Mouse (Mus musculus) olfactory bulb, adult 2 months (tissue): ENCODE data around the gene Dcdc2a. TPM values are rescaled to one million over a fixed set of nuclear protein-coding genes. Genes with fewer than 3 reads are reported as not detected.

Experiments
- H3K27ac ChIP-seq: fragments of 200-500 bp; 2 replicates; pipeline ENCODE4 v1.5.1; 2012; ENCODE audit warnings: low read depth, low read length; ENCODE audit not compliant: insufficient read depth
- H3K4me1 ChIP-seq: fragments of 200-500 bp; 2 replicates; pipeline ENCODE4 v1.6.1; 2012; ENCODE audit warnings: low read length; ENCODE audit not compliant: control insufficient read depth, insufficient read depth
- H3K4me3 ChIP-seq: fragments of 200-500 bp; 2 replicates; pipeline ENCODE4 v1.5.1; 2012; ENCODE audit warnings: mild to moderate bottlenecking, low read depth, low read length, moderate library complexity; ENCODE audit not compliant: insufficient read depth
- CTCF ChIP-seq: fragments of 200-500 bp; IDR thresholded peaks from 2 replicates; pipeline ENCODE4 v1.5.1; 2012; ENCODE audit warnings: low read depth, mild to moderate bottlenecking, low read length, moderate library complexity; ENCODE audit not compliant: insufficient read depth
- POLR2A ChIP-seq: fragments of 200-500 bp; IDR thresholded peaks from 2 replicates; pipeline ENCODE4 v1.6.1; 2012; ENCODE audit warnings: mild to moderate bottlenecking, low read depth, low read length, moderate library complexity; ENCODE audit not compliant: insufficient read depth
- WGBS: fragments of 180-500 bp; shearing (Covaris S2); methylation state at CpG from one replicate; pipeline ENCODE4 v1.1.7; 2018; 5-methylcytosine and 5-hydroxymethylcytosine counted together
- polyA plus RNA-seq: library from polyadenylated mRNA; stranded (reverse); fragments of >200 nt; gene quantifications from 2 replicates; pipeline ENCODE4 v1.2.4, GENCODE M21; 2012; ENCODE audit warnings: low replicate concordance; ENCODE audit not compliant: missing spikeins, insufficient read depth, insufficient read length

Dcdc2a gene
- polyA plus RNA-seq, 1 experiment, result not detected

DNA sequence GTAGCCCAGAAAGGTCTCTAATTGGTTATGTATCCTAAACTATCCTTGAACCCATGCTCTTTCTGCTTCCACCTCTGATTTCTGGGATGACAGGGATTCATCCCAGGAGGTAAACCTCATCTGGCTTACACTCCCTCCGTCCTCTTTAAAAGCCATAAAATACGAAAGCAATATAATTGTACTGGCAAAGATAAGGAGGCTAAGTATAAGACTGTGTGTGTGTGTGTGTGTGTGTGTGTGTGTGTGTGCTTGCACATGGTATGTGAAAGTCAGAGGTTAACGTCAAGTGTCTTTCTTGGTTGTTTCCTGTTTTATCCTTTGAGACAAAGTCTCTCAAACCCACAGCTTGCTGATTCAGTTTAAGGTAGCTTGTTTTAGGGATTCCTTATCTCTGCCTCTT lies 52.5 kb downstream of the Dcdc2a start:
- no peaks in the 10 kb centered on the region for H3K4me1 ChIP-seq
- 90% methylated on average over 3 of the region's 3 CpGs for WGBS

GRCm38 (mm10) chr13:25110592-25111095 lies 54.8 kb downstream of the Dcdc2a start:
- TF ChIP-seq CTCF (no peak), POLR2A (no peak)
- Histone ChIP-seq H3K27ac (no peak overlapping the region), H3K4me3 (no peak overlapping the region), H3K4me1 (no peaks in the 10 kb centered on the region)
- 89% methylated on average over 5 of the region's 5 CpGs for WGBS

More for the DNA sequence above, 52.5 kb downstream of the Dcdc2a start:
- H3K27ac ChIP-seq, result no peak overlapping the region
- no peak overlapping the region for H3K4me3 ChIP-seq
- no peak for TF ChIP-seq CTCF
- no peak for TF ChIP-seq POLR2A

DNA sequence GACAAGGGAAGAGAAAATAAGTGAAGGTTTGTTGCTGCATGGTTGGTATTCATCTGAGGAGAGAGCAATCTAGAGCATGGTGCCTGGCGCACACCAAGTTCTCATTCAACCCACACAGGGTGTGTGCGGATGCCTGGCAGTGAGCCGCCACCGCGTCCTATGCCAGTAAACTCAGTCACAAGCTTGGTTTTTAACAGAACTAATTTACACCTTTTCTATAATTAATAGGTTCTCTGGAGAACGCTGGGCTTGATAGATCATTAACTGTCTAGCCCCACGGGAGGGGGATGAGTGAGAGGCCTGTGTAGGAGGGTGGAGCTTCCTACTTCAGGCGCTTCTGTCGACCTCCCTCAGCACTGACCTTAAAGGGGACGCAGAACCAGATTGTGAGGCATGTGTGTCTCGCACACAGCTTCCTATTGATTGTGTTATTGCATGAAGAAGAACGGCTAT lies 59.7 kb downstream of the Dcdc2a start:
- no peak overlapping the region for H3K27ac ChIP-seq

GRCm38 (mm10) chr13:25115971-25116370 lies 60.2 kb downstream of the Dcdc2a start:
- peak overlapping the region; percentile 52; the same call in 1 of the 2 replicates for H3K4me3 ChIP-seq
- no peak overlapping the region for H3K27ac ChIP-seq
- 1% methylated on average over 11 of the region's 11 CpGs for WGBS
- H3K4me1 ChIP-seq, result no peaks in the 10 kb centered on the region
- TF ChIP-seq POLR2A (no peak), CTCF (peak; percentile 56)

More for the DNA sequence above, 59.7 kb downstream of the Dcdc2a start:
- 7% methylated on average over 12 of the region's 12 CpGs for WGBS
- H3K4me1 ChIP-seq, result no peaks in the 10 kb centered on the region
- peak overlapping the region; percentile 52 for H3K4me3 ChIP-seq
- TF ChIP-seq POLR2A (no peak), CTCF (no peak)

DNA sequence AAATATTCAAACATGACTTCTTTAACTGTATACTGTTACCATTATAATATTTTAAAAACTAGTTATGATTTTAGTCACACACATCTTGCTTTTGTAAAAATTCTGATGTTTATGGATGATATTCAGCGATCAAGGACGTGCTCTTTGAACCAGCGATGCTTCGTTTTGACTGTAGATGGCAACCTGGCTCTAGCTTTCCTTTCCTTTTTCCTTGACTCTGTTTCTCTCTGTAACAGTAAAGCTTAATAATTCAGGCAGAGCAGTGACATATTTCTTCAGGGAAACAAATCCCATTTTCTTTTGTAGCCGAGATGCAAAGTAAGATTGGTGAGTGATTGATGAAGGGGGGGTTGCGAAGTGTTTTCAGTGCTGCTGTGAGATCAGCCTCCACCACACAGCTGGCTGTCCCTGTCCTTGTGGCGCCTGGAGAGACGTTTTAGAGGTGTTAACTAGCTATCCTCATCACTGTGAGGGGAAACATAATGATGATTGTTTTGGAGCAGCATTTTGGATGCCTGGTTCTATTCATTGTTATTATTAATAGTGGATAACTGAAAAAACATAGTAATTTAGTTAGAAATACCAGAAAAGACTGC lies 67.0 kb downstream of the Dcdc2a start:
- Histone ChIP-seq H3K4me1 (peaks cover 4% of the 10 kb centered on the region; the same call in 1 of the 2 replicates), H3K27ac (no peak overlapping the region), H3K4me3 (no peak overlapping the region)
- TF ChIP-seq POLR2A (no peak), CTCF (no peak)
- WGBS, result 47% methylated on average over 8 of the region's 8 CpGs

GRCm38 (mm10) chr13:25127216-25127615 lies 71.4 kb downstream of the Dcdc2a start:
- Histone ChIP-seq H3K4me1 (peaks cover 8% of the 10 kb centered on the region), H3K4me3 (no peak overlapping the region), H3K27ac (no peak overlapping the region)
- WGBS, result 47% methylated on average over 2 of the region's 2 CpGs
- no peak for TF ChIP-seq POLR2A
- TF ChIP-seq CTCF, result no peak

- no peak overlapping the region for H3K27ac ChIP-seq
- whole genome bisulfite sequencing, result 78% methylated on average over 6 of the region's 6 CpGs
Measured at GRCm38 (mm10) chr13:25127806-25128205, 72.0 kb downstream of the Dcdc2a start.

DNA sequence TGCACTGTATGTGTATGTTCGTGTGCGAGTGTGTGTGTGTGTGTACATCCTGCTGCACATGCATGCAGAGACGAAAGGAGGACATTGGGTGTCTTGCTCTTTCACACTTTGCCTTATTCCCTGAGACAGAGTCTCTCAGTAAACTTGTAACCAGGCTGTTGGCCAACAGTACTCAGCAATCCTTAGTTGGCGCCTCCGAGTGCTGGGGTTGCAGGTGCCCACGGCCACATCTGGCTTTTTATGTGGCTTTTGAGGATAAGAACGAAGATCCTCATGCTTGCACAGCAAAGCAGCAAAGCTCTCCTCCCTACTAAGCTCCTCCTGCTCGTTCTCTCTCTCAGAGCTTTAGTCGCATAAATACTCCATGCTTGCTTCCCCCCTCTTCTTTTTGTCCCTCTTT lies 73.0 kb downstream of the Dcdc2a start:
- Histone ChIP-seq H3K4me1 (peaks cover 8% of the 10 kb centered on the region), H3K27ac (no peak overlapping the region), H3K4me3 (no peak overlapping the region)
- WGBS, result 81% methylated on average over 9 of the region's 9 CpGs
- TF ChIP-seq CTCF, result no peak
- no peak for TF ChIP-seq POLR2A

More at GRCm38 (mm10) chr13:25127806-25128205, 72.0 kb downstream of the Dcdc2a start:
- no peak for TF ChIP-seq CTCF
- no peak for TF ChIP-seq POLR2A
- Histone ChIP-seq H3K4me3 (no peak overlapping the region), H3K4me1 (peaks cover 8% of the 10 kb centered on the region)

DNA sequence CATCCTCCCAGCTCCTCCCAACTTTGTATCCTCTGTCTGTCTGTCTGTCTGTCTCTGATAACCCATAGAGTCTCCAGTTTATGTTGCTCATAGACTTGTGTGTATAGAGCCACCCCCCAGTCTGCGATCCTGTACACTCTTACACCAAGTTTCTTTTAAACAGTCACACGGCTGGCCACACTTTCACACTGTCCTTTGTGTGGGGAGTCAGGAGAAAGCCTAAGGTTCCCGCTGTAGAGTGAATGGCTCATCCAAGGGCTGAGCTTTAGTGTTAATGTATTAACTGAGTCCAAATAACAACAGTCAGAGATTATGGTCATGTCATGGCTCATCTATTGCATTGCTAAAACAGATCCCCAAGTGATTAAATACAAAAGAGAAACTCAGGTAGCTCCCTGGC lies 87.3 kb downstream of the Dcdc2a start:
- no peaks in the 10 kb centered on the region; the same call in 1 of the 2 replicates for H3K4me1 ChIP-seq
- no peak overlapping the region for H3K27ac ChIP-seq
- TF ChIP-seq CTCF (no peak), POLR2A (no peak)
- whole genome bisulfite sequencing, result 91% methylated on average over 3 of the region's 3 CpGs
- H3K4me3 ChIP-seq, result no peak overlapping the region
